Mouse (Mus musculus): Measurements from ENCODE around the gene Fbxl2.
A peak's percentile ranks its signal among the peaks of the same experiment; 100 is the strongest.

Gene Fbxl2

DNA sequence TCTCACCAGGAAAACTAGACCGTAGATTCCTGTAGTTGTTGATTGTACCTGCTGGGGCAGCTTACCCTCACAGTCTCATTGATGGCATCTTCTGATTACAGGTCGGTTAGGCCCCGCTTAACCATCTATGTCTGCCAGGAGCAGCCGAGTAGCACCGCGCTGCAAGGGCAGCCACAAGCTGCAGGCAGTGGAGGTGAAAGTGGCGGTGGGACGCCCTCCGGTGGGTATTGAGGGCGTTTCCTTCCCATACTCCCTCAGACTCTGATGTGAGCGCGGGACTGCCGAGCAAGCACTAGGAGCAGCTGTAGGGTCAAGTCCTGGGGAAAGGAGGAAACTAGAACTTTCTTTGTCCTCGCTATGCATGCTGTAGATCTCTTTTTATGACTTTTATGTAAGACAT lies 76.0 kb downstream of the Fbxl2 start:
- DNase-seq, result no peak

DNA sequence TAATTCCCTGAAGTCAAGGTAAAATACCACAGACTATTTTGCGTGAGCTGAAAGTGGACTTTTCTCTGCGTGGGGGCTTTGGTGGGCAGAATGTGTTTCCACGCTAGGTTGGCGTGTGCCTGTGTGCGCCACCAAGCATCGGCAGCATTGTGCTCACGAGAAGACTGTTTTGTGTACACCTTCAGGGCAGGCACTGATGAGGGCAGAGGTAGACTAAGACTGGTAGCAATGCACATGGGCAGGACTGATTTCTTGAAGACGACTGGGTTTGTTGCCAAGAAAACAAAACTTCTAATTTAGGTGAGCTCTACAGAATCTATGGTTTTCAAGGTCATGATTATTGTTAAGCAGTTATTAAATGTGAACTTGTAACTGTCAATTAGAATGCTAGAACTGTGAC lies 76.6 kb downstream of the Fbxl2 start:
- DNase-seq, result no peak

- no peak for DNase-seq
These were observed 77.0 kb downstream of the Fbxl2 start for GRCm38 (mm10) chr9:113968967-113969366.

DNA sequence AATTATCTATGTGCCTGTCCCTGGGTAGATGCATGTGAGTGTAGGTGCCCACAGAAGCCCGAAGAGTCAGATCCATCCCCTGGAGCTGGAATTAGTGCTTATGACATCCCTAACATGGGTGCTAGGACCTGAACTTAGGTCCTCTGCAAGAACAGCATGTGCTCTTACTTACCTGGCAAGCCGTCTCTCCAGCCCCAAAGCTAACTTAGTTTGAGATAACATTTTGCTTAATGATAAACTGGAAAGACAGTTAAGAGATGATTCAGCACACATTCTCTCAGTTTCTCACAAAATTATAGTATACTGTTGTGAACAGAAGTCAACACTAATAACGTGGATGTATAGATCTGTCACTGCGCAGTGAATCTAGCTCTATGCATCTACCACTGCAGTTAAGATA lies 79.2 kb downstream of the Fbxl2 start:
- no peak for DNase-seq

- no peak for DNase-seq
These were observed 81.6 kb downstream of the Fbxl2 start for GRCm38 (mm10) chr9:113964415-113964814.

DNA sequence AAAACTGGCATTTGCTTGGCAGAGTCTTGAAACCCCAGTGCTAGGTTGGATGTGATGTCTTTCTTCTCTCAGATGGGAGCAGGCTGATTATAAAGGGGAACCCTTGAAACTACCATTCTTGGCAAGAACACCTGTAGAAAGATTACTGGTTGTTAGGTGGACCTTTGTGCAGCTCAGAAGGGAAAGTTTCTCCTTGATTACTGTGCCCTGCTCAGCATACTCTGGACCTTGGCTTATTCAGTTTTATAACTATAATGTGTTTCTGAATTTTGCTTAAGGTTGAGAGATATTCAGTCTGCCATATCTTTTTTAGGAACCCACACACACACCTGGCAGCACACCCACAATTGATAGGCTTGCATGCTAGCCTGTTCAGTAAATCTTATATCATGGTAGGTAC lies 82.3 kb downstream of the Fbxl2 start:
- DNase-seq, result no peak

DNA sequence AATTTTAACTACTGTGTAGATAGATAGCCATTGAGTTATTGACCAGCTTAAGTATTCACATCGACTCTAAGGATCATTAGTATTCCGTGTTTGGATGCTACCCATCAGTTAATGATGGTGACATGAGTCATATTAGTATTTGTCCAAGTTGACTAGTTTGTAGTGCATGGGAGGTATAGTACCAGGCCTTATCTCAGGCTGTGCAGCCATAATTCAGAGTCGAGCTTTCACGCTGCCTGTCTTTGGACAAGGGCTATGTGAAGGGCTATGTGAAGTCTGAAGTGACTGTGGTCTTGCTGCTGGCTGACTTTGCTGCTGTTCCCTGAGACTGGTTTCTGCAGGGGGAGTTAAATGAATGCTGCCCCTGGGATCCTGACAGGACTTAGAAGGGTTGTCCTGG lies 88.2 kb downstream of the Fbxl2 start:
- DNase-seq, result no peak

GRCm38 (mm10) chr9:113947216-113947615 lies 98.8 kb downstream of the Fbxl2 start:
- no peak for DNase-seq

DNA sequence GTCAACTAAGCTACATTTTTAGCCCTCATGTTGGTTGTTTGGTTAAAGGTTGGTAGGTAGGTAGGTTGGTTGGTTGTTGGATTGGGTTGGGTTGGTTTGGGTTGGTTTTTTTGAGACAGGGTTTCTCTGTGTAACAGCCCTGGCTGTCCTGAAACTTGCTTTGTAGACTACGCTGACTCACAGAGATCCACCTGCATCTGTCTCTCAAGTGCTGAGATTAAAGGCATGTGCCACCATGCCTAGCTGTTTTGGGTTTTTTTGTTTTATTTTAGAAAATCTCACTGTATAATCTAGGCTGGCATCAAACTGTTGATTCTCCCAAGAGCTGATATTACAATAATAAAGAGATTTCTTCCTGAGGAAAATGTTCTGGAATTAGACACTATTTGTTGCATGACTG lies 102.6 kb downstream of the Fbxl2 start:
- no peak for DNase-seq

- DNase-seq, result no peak
These were observed 104.7 kb downstream of the Fbxl2 start for GRCm38 (mm10) chr9:113941103-113941805.

- DNase-seq, result peak; percentile 57
These were observed 106.7 kb downstream of the Fbxl2 start for GRCm38 (mm10) chr9:113939063-113939850.

DNA sequence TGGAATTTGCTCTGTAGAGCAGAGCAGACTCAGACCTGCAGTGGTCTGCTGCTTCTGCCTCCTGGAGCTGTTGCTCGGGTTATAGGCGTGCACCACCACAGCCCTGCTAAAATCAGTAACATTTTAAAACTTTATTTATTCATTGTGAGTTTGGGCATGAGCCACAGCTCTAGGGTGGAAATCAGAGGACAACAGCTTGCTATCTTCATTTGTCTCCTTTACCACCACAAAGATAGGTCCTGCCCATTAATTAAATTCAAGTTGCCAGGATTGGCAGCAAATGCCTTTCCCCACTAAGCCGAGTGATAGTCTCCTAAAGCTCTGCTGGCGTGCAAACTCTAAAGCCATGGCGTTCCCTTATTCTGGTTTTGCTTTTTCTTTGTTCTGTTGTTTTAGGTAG lies 110.4 kb downstream of the Fbxl2 start:
- no peak for DNase-seq

- no peak for DNase-seq
These were observed 113.5 kb downstream of the Fbxl2 start for GRCm38 (mm10) chr9:113932501-113932900.

DNA sequence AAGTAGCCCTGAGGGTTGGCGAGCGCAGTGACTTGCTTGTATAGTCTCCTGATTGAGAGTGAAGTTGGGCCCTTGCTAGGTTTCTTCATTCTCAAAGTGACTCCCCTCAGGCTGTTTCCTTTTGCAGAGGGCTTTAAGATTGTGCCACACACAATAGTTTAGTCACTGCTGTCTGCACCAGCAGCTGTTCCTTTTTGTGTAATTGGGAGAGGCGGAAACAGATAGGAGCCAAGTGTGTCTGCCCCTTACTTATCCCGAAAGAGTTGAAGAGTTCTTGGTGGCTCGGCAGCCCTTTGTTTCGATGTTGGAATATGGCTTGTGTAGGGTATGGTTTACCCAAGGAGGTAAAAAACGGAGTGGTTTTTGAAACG lies 113.9 kb downstream of the Fbxl2 start:
- no peak for DNase-seq

GRCm38 (mm10) chr9:113931375-113932099 lies 114.5 kb downstream of the Fbxl2 start:
- peak; percentile 62 for DNase-seq

DNA sequence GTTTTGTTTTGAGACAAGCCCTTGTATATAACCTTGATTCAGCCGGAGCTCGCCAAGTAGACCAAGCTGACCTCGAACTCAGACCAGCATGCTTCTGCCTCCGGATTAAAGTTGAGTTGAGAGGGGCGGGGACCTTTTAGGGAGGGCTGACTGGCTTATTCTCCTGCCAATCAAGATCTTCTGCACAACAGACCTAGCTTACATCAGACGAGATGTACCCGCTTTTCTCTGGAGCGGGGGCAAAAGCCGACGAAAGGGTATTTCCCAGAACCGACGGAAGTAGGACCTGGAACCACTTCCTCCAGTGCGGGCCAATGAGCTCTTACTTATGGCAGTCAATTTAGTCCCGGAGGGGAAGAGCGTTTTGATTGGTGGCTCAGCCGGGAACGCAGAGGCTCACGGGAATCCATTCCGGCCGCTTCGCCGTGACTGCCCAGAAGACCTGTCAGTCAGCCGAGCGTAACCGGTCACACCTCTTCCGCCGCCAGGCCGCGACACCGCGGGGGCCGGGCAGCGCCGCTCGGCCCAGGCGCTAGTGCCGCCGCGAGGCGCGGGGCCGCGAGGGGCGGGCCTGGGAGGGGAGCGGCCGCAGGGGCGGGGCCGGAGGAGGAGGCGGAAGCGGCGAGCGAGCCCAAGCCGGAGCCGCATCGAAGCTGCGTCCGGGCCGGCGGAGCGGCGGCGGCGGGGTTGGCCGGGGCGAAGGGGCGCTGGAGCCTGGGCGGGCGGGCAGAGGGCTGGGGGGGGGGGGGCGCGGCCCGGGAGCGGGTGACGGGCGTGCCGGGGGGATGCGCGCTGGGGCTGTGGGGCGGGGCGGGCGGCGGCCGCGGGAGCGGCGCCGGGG lies 115.2 kb downstream of the Fbxl2 start, which contains the start of gene Ubp1:
Gene Ubp1 (plus strand): TSS at position 401 of the 841 bp plus-strand sequence.
- DNase-seq, result peak; percentile 99

GRCm38 (mm10) chr9:113929676-113930075 lies 116.3 kb downstream of the Fbxl2 start:
- no peak for DNase-seq

GRCm38 (mm10) chr9:113928591-113928990 lies 117.4 kb downstream of the Fbxl2 start:
- DNase-seq, result no peak

DNA sequence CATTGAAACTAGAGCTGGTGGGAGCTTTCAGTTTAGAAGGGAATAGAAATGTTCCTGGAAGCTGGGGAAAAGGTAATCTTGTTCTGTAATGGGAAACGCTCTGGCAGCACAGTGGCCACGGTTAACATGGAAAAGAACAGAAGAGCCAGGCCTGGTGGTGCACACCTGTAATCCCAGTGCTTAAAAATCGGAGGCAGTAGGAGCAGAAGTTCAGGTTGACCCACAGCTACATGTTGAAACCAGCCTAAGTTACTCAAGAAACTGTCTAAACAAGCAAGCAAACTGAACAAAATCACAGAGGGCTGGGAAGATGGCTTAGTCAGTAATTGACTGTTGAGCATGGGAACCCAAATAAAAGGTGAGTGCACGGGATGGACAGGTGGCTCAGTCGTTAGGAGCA lies 121.1 kb downstream of the Fbxl2 start:
- DNase-seq, result no peak

GRCm38 (mm10) chr9:113922677-113923076 lies 123.3 kb downstream of the Fbxl2 start:
- no peak for DNase-seq

- no peak for DNase-seq
These were observed 130.2 kb downstream of the Fbxl2 start for GRCm38 (mm10) chr9:113915789-113916188.
